Mouse (Mus musculus): ENCODE data around the gene A1cf. TPM values are rescaled to one million over a fixed set of nuclear protein-coding genes. Genes with fewer than 3 reads are reported as not detected.

A1cf gene
- polyA plus RNA-seq, 1 experiment from 2014 or later = not detected

DNA sequence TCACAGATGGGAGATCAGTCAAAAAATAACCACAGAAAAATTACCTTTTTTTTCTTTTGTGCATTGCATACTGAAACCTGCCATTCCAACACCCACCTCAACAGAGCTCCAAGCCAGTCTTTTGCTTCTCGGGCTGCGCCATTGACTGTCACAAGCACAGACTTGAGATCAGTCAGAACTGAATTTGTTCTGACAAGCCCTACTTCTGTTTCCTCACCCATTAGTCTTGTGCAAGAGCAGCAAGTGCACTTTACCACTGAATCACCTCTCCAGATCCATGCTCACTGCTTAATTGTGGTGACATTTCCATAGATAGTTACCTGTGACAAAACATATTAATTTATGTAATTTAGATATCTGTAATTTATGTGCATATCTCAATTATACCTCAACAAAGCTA is 91.9 kb downstream of the A1cf start:
- 92% methylated on average over 2 of the region's 2 CpGs for WGBS
- no peak for ATAC-seq (replicated peaks)
- Histone ChIP-seq H3K27me3 (replicated peaks) (no peaks in the 10 kb centered on the region), H3K36me3 (replicated peaks) (no peaks in the 10 kb centered on the region), H3K4me2 (no peak overlapping the region), H3K9me3 (no peaks in the 10 kb centered on the region), H3K4me3 (no peak overlapping the region), H3K27ac (no peak overlapping the region), H3K9ac (no peak overlapping the region), H3K4me1 (no peaks in the 10 kb centered on the region)

DNA sequence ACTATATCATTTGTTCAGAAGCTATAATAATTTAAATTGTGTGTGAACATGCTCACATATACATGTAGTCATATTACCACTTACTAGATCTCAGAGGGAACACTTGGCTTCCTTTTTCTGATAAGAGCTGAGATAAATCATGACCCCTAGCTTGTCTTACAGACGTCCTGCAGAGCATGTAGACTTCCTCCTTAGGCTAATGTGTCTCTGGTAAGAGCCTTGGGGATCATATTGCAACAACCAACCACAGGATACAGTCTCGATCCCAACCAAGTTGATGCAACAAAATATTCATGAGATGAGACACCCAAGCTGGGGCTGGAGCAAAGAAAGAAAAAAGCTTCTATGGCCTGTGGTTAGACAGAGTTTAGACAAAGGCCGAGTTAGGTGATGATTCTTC is 94.6 kb downstream of the A1cf start:
- H3K4me2 ChIP-seq = no peak overlapping the region
- no peak overlapping the region for H3K27ac ChIP-seq
- WGBS = 70% methylated on average over 3 of the region's 3 CpGs
- H3K4me3 ChIP-seq = no peak overlapping the region
- H3K9me3 ChIP-seq = no peaks in the 10 kb centered on the region
- H3K9ac ChIP-seq = no peak overlapping the region
- ATAC-seq (replicated peaks) = no peak
- H3K4me1 ChIP-seq = no peaks in the 10 kb centered on the region
- no peaks in the 10 kb centered on the region for H3K36me3 ChIP-seq (replicated peaks)
- H3K27me3 ChIP-seq (replicated peaks) = no peaks in the 10 kb centered on the region

DNA sequence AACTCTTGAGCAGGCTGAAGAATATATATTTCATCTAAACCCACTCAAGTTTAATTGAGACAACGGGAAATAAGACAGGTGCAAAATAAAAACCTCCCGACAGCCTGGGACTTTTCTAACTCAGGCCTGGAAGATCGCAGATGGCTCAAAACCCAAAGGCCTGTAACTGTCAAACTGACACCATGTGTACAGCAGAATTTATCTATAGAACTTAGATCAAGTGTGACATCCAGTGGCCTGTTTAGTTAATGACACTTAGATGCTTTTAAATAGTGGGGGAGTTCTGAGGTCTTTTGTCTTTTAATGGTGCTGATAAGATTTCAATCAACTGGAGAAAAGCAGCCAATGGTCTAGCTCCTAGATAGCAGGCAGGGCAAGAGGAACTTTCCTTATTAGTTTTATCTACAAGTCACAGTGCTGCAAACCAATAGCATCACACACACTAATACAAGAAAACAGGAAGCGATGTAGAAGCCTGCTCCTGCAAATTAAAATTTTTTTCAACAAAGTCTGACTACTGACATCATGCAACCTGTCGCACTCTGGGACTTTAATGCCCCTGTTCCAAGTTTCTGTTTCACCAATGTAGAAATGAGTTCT is 99.5 kb downstream of the A1cf start:
- WGBS = 76% methylated on average over 5 of the region's 5 CpGs
- no peak overlapping the region for H3K27ac ChIP-seq
- no peaks in the 10 kb centered on the region for H3K4me1 ChIP-seq
- H3K36me3 ChIP-seq (replicated peaks) = no peaks in the 10 kb centered on the region
- no peaks in the 10 kb centered on the region; the same call in 1 of the 2 replicates for H3K27me3 ChIP-seq (replicated peaks)
- no peaks in the 10 kb centered on the region for H3K9me3 ChIP-seq
- no peak overlapping the region for H3K4me3 ChIP-seq
- no peak overlapping the region for H3K9ac ChIP-seq
- H3K4me2 ChIP-seq = no peak overlapping the region
- ATAC-seq (replicated peaks) = no peak

DNA sequence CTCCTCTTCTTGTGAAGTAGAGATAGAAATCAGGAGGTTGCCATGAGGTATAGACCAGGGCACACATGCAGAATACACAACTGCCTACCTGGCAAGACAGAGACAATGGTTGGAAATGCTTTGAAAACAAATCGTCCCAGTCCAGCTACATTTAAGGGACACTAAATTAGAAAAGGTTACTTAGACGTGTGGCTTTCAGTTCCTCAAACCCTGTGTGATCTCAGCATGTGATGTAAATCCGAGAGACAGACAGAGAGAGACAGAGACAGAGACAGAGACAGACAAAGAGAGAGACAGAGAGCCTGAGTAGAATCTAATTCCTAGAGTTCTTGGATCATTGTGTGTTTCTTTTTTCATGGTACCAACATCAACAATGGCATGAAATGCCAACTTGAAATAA is 102.8 kb downstream of the A1cf start:
- Histone ChIP-seq H3K4me3 (no peak overlapping the region), H3K36me3 (replicated peaks) (no peaks in the 10 kb centered on the region), H3K9me3 (no peaks in the 10 kb centered on the region), H3K27me3 (replicated peaks) (no peaks in the 10 kb centered on the region; the same call in 1 of the 2 replicates), H3K4me1 (no peaks in the 10 kb centered on the region), H3K9ac (no peak overlapping the region), H3K27ac (no peak overlapping the region), H3K4me2 (no peak overlapping the region)
- ATAC-seq (replicated peaks) = no peak
- 60% methylated on average over 3 of the region's 3 CpGs for WGBS

DNA sequence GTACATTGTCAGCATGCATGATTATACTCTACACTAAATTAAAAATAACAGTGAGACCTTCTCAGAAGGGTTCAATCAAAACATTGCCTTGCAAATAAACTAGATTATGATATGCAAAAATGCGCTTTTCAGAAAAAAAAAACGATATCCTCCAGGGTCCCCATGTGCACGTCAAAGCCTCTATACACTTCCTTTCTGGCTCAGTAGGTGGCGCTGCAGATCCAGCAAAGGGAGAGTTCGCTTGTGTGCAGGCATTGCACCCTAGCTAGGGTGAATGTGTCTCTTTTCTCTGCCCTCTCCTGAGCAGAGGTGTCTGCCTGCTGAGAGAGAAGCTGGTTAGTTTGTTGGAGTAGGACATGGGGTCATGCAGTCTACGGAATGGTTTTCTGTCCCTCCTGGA is 103.4 kb downstream of the A1cf start:
- Histone ChIP-seq H3K9ac (no peak overlapping the region), H3K4me2 (no peak overlapping the region), H3K27me3 (replicated peaks) (no peaks in the 10 kb centered on the region; the same call in 1 of the 2 replicates), H3K4me1 (no peaks in the 10 kb centered on the region), H3K9me3 (no peaks in the 10 kb centered on the region), H3K36me3 (replicated peaks) (no peaks in the 10 kb centered on the region), H3K4me3 (no peak overlapping the region), H3K27ac (no peak overlapping the region)
- peak; percentile 96 for ATAC-seq (replicated peaks)
- WGBS = 7% methylated on average over 6 of the region's 6 CpGs

DNA sequence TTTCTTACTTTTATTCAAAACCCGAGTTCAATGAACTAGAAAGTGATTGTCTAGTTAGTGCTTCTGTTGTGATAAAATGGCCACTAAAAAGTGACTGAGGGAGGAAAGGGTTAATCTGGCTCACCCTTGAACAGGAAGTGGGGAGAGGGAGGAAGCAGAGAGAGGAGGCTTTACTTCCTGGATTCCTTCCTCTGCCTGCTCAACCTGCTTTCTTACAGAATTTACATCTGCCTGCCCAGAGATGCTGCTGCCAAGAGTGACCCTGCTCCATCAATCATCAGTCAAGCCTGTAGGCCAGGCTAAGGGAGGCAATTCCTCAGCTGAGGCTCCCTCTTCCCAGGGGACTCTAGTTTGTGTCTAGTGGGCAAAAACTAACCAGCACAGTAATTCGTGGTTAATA is 107.3 kb downstream of the A1cf start:
- Histone ChIP-seq H3K36me3 (replicated peaks) (no peaks in the 10 kb centered on the region), H3K9ac (no peak overlapping the region), H3K9me3 (no peaks in the 10 kb centered on the region), H3K4me1 (no peaks in the 10 kb centered on the region), H3K27ac (no peak overlapping the region), H3K27me3 (replicated peaks) (no peaks in the 10 kb centered on the region; the same call in 1 of the 2 replicates), H3K4me3 (no peak overlapping the region), H3K4me2 (no peak overlapping the region)
- no peak for ATAC-seq (replicated peaks)
- 82% methylated on average over 2 of the region's 2 CpGs for WGBS

DNA sequence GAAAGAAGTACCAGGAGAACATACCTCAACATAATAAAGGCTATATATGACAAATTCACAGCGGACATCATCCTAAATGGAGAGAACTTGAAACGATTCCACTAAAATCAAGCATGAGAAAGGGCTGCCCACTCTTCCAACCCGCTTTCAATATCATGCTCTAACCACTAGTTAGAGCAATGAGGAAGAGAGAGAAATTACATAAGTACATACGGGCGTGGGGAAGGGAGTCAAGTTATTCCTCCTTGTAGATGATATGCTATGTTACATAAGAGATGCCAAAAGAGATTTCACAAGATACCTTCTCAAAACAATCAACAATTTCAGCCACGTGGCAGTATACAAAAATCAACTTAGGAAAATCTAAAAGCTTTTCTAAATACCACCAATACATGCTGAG is 122.5 kb downstream of the A1cf start:
- no peak overlapping the region for H3K27ac ChIP-seq
- H3K36me3 ChIP-seq (replicated peaks) = no peaks in the 10 kb centered on the region
- no peak overlapping the region for H3K4me3 ChIP-seq
- H3K4me2 ChIP-seq = no peak overlapping the region
- WGBS = 92% methylated on average over 6 of the region's 6 CpGs
- no peaks in the 10 kb centered on the region for H3K4me1 ChIP-seq
- H3K9me3 ChIP-seq = no peaks in the 10 kb centered on the region
- H3K9ac ChIP-seq = no peak overlapping the region
- no peak for ATAC-seq (replicated peaks)
- H3K27me3 ChIP-seq (replicated peaks) = no peaks in the 10 kb centered on the region

DNA sequence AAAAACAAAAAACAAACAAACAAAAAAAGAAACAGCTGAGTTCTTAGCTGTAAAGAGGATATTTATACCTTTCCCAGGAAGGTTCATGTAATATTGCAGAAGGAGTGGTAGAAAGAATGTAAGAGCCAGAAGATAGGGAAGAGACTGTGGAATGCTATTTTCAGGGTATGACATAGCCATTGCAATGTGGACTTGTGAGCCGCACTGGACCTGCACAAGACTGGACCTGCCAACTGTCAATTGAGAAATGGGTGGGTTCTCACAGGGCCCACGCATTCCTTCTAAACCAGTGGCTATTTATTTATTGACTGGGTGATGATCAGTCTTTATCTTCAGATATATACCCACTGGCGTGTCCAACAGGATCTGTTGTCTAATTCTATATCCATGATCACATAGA is 128.4 kb downstream of the A1cf start:
- WGBS = 89% methylated on average over 3 of the region's 3 CpGs
- no peak overlapping the region for H3K27ac ChIP-seq
- no peaks in the 10 kb centered on the region for H3K27me3 ChIP-seq (replicated peaks)
- H3K9me3 ChIP-seq = no peaks in the 10 kb centered on the region
- no peak overlapping the region for H3K4me2 ChIP-seq
- no peaks in the 10 kb centered on the region for H3K4me1 ChIP-seq
- no peak for ATAC-seq (replicated peaks)
- no peak overlapping the region for H3K9ac ChIP-seq
- no peaks in the 10 kb centered on the region for H3K36me3 ChIP-seq (replicated peaks)
- no peak overlapping the region for H3K4me3 ChIP-seq

Other genes with a start within 250 kb of the A1cf start
- 4.3 TPM in 2 replicates for gene Prkg1, start 103.7 kb upstream of the A1cf start, polyA plus RNA-seq (2015; fragmentation: Nextera tagmentation; extraction: Ambion mirVana)
- 0.47 and 0.54 TPM in 2 replicates for gene Asah2, start 239.4 kb downstream of the A1cf start, polyA plus RNA-seq (2015; fragmentation: Nextera tagmentation; extraction: Ambion mirVana)